Mouse (Mus musculus): ENCODE results near the gene Kcnmb3.

The Kcnmb3 gene

GRCm38 (mm10) chr3:32437820-32438219 lies 54.2 kb downstream of the Kcnmb3 start:
- in situ Hi-C loops (cut with MboI, MseI) = no loop called here

- in situ Hi-C loops (cut with MboI, MseI) = no loop called here
Observed at GRCm38 (mm10) chr3:32437297-32437696, 54.7 kb downstream of the Kcnmb3 start.

GRCm38 (mm10) chr3:32436101-32436500 lies 55.9 kb downstream of the Kcnmb3 start:
- in situ Hi-C loops (cut with MboI, MseI) = no loop called here

DNA sequence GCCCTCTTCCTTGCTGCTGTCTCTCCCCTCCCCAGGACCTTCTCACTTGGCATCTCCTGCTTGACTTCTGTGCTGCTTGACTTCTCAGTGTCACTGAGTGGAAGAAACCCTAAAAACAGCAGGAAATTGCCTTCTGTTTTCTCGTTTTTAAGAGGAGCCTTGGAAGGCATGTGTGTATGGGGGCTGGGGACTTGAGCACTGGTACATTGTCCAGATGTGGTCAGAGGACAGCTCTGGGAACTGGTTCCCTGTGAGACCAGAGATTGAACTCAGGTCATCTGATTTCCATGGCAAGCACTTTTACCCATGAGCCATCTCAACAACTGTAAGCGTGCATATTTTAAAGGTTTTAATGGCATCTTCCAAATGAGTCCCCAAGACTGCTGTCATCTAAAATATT lies 58.0 kb downstream of the Kcnmb3 start:
- in situ Hi-C loops (cut with MboI, MseI) = no loop called here

DNA sequence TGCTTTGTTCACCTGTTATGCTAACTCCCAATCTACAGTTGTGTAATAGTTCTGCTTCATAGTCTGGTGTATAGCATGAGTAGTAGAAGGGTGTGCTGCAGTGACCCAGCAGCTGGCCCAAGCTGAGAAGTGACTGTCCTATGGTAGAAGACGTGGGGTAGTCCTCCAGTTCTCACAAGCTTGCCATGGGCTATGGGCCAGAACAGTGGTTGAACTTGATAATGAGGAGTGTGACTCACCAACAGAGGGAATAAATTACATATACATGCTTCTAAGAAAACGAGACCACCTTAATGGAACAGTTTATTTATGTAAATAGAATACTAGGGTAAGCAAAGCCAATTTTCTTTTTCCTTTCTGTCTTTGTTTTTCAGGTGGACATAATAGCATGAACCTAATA lies 61.6 kb downstream of the Kcnmb3 start:
- in situ Hi-C loops (cut with MboI, MseI) = no loop called here

DNA sequence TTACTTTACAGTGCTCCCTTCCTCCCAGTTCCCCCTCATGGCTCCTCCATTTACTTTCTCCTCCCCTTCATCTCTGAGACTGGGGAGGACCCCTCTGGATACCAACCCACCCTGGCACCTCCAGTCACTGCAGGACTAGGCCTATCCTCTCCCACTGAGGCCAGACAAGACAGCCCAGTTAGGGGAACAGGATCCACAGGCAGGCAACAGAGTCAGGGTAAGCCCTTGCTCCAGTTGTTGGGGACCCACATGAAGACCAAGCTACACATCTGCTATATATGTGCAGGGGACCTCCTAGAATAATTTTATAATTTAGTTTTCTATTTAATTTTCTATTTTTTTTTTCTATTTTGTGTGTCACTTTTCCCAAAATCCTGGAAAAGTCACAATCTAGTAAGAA lies 62.7 kb downstream of the Kcnmb3 start:
- in situ Hi-C loops (cut with MboI, MseI) = loop anchor here (5.0 kb wide), 1 partner anchor 37 kb away; no protein-coding TSS in a partner anchor

- in situ Hi-C loops (cut with MboI, MseI) = loop anchor here (5.0 kb wide), 1 partner anchor 37 kb away; no protein-coding TSS in a partner anchor
Observed at GRCm38 (mm10) chr3:32428921-32429320, 63.1 kb downstream of the Kcnmb3 start.

DNA sequence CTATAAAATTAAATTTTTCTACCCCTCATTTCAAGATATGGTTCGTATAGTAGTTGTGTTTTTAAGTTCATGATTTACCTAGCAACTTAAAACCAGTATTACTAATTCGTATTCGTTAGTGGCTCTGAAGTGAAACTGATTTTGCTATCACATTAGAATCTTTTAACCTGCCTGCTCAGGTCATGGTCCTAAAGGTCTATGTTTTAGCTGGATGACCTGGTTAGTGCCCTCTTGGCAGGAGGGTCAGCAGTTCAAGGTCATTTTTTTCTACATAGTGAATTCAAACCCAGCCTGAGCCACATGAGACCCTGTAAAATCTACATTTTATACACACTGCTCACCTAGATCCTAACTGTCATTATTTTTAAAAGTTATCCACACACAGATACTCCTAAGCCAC lies 63.7 kb downstream of the Kcnmb3 start:
- in situ Hi-C loops (cut with MboI, MseI) = loop anchor here (5.0 kb wide), 1 partner anchor 36 kb away; no protein-coding TSS in a partner anchor

GRCm38 (mm10) chr3:32427695-32428094 lies 64.3 kb downstream of the Kcnmb3 start:
- in situ Hi-C loops (cut with MboI, MseI) = loop anchor here (5.0 kb wide), 1 partner anchor 35 kb away; no protein-coding TSS in a partner anchor
